Mouse (Mus musculus): ENCODE measurements around the gene Fzd5.

The Fzd5 gene

GRCm38 (mm10) chr1:64683039-64683438 is 54.5 kb downstream of the Fzd5 start:
- DNase-seq, result no peak

GRCm38 (mm10) chr1:64681499-64681898 is 56.1 kb downstream of the Fzd5 start:
- no peak for DNase-seq

Measured in lung, postnatal 10 days (tissue).